Comparison of ENCODE assay signal across 24 mouse cellular contexts in the genomic region with DNA sequence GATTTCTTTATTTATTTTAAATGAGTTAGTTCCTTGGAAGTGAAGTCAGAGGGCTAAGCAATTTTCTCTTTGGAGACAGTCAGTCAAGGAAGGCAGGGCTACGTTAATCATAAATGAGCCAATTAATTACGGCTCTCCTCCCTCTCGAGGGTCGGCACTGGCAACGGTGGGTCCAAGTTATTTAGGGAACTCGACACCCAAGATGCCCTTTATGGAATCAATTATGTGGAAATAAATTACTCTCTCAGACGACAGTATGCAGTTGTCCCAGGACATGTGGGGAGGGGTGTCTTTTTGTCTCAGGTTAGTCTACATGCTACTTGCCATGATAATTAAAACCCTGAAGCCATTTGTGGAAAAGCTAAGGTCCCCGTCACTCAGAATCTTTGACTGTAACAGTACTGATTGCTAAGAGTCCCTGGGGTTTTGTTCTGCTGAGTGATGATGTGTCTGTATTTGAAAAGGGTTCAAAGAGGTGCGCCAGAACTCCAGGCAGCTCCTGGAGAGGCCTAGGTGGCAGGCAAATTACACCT.
DNase-seq lines count a peak whose midpoint lies in the region; ATAC-seq lines count a peak whose summit lies in the region.
"Had no signal": no experiment of that assay in that cellular context is flagged by ENCODE, and none has a peak within 500 bp of the region (broad histone marks: within the 10 kb centered on the region; RNA-seq: fewer than 3 reads in every experiment).

No protein-coding gene starts in this region.

- no peaks in the 10 kb centered on the region for H3K9me3 ChIP-seq in heart, embryonic 11.5 days (replicated peaks; ENCODE audit: control insufficient read depth, low read length)
- H3K9me3 ChIP-seq in kidney, embryonic 16.5 days (ENCODE audit: low read length) = no peaks in the 10 kb centered on the region
- H3K9me3 ChIP-seq: embryonic facial prominence, embryonic 15.5 days; heart, embryonic 13.5 days; liver, embryonic 15.5 days; neural tube, embryonic 15.5 days had no signal

- H3K9ac ChIP-seq in heart, embryonic 11.5 days (ENCODE audit: low read depth, low read length) = no peak overlapping the region
- H3K9ac ChIP-seq in kidney, embryonic 16.5 days (replicated peaks; ENCODE audit: low read length) = no peak overlapping the region
- H3K9ac ChIP-seq: embryonic facial prominence, embryonic 15.5 days; heart, embryonic 13.5 days; liver, embryonic 15.5 days; neural tube, embryonic 15.5 days had no signal

- H3K4me1 ChIP-seq in heart, embryonic 11.5 days (ENCODE audit: control insufficient read depth, insufficient read depth, low read length) = no peaks in the 10 kb centered on the region
- H3K4me1 ChIP-seq in kidney, embryonic 16.5 days (ENCODE audit: insufficient read depth, low read length) = peaks cover 9% of the 10 kb centered on the region
- H3K4me1 ChIP-seq: embryonic facial prominence, embryonic 15.5 days; heart, embryonic 13.5 days; liver, embryonic 15.5 days had no signal

- H3K4me2 ChIP-seq in heart, embryonic 11.5 days = no peak overlapping the region
- H3K4me2 ChIP-seq in kidney, embryonic 16.5 days (replicated peaks; ENCODE audit: low read depth, low read length) = 0 out of 2 replicates have a peak overlapping the region, but pooled peaks have one; percentile 2
- H3K4me2 ChIP-seq: embryonic facial prominence, embryonic 15.5 days; heart, embryonic 13.5 days; liver, embryonic 15.5 days; neural tube, embryonic 15.5 days had no signal

- WGBS in heart, embryonic 11.5 days (ENCODE audit: insufficient replicate concordance) = 55% methylated on average over 9 of the region's 9 CpGs
- WGBS in kidney, embryonic 16.5 days = 21% methylated on average over 9 of the region's 9 CpGs

- ATAC-seq in heart, embryonic 11.5 days (replicated peaks; ENCODE audit: insufficient number of reproducible peaks, low FRiP score, low TSS enrichment) = no peak
- no peak for ATAC-seq in kidney, embryonic 16.5 days (ENCODE audit: low FRiP score, low TSS enrichment)
- ATAC-seq: forebrain, embryonic 14.5 days had no signal

- H3K36me3 ChIP-seq in heart, embryonic 11.5 days (ENCODE audit: control insufficient read depth, insufficient read depth, low read length) = no peaks in the 10 kb centered on the region
- H3K36me3 ChIP-seq in kidney, embryonic 16.5 days (ENCODE audit: insufficient read depth, low read length) = no peaks in the 10 kb centered on the region
- H3K36me3 ChIP-seq: embryonic facial prominence, embryonic 15.5 days; heart, embryonic 13.5 days; liver, embryonic 15.5 days; neural tube, embryonic 15.5 days had no signal

- peak; percentile 68 for DNase-seq in heart, adult 11 months
- DNase-seq in kidney, adult 18-20 months = no peak
- peak; percentile 10 for DNase-seq in embryo, embryonic 10.5 days (ENCODE audit: low spot score)
- DNase-seq in hindlimb bud, embryonic 11.5 days (ENCODE audit: extremely low spot score, low read depth, low spot score) = peak; percentile 10
- DNase-seq in urinary bladder, postnatal 25 days (ENCODE audit: low spot score) = no peak
- DNase-seq in thymus, postnatal 0 days (ENCODE audit: low spot score) = no peak
- DNase-seq: adrenal gland, postnatal 14 days; cerebellum, adult 9-10 months; gastrocnemius, postnatal 10 days; heart, postnatal 14 days; kidney, adult 8-10 months; left cerebral cortex, postnatal 4 days; liver; right cerebral cortex, adult 18-20 months; right cerebral cortex, postnatal 4 days; thymus, postnatal 25 days had no signal

- no peak overlapping the region for H3K4me3 ChIP-seq in heart, embryonic 11.5 days (ENCODE audit: low read depth, low read length)
- H3K4me3 ChIP-seq in kidney, embryonic 16.5 days (ENCODE audit: low read length) = no peak overlapping the region
- H3K4me3 ChIP-seq: embryonic facial prominence, embryonic 15.5 days; heart, embryonic 13.5 days; liver, embryonic 15.5 days; neural tube, embryonic 15.5 days had no signal

- H3K27me3 ChIP-seq in heart, embryonic 11.5 days (ENCODE audit: control insufficient read depth, insufficient read depth, low read length) = no peaks in the 10 kb centered on the region
- no peaks in the 10 kb centered on the region for H3K27me3 ChIP-seq in kidney, embryonic 16.5 days (ENCODE audit: insufficient read depth, low read length)
- H3K27me3 ChIP-seq: embryonic facial prominence, embryonic 15.5 days; heart, embryonic 13.5 days; liver, embryonic 15.5 days; neural tube, embryonic 15.5 days had no signal

- no peak overlapping the region for H3K27ac ChIP-seq in heart, embryonic 11.5 days (ENCODE audit: low read depth, low read length)
- no peak overlapping the region for H3K27ac ChIP-seq in kidney, embryonic 16.5 days (ENCODE audit: low read length)
- H3K27ac ChIP-seq: embryonic facial prominence, embryonic 15.5 days; heart, embryonic 13.5 days; liver, embryonic 15.5 days; macrophage; neural tube, embryonic 15.5 days had no signal

Comparison
In these comparisons a context has a peak if more than half of its experiments do, and no peak if none do; other contexts are left out.
1. DNase-seq: peak in heart, adult 11 months (single experiment), embryo, embryonic 10.5 days (single experiment) and hindlimb bud, embryonic 11.5 days (single experiment); none in kidney, adult 18-20 months (single experiment), urinary bladder, postnatal 25 days (single experiment) and thymus, postnatal 0 days (single experiment).